Mouse (Mus musculus): ENCODE measurements around the gene Ccdc122.
"Not testable (repeated sequence)": the region's sequence is repeated elsewhere in the genome, so short reads cannot be mapped to it uniquely, and the experiment has no call there.

DNA sequence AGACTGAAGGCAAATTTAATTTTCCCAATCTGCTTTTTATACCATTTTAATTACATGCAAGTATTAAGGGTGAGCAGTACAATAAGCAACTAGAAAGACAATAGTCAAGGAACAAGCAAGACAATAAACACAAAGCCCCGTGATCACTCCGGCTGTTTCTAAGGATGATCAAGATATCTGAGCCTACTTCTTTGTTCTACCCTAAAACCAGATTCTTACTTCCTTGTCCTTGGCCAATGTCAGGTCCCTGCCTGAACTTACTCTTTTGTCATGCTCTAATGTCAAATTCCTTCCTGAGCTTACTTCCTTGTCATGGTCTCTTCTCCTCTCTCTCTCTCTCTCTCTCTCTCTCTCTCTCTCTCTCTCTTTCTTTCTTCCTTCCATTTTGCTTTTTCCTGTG is 46.2 kb upstream of the Ccdc122 start:
- TF ChIP-seq CTCF (IDR thresholded peaks at IDR 0.05; ENCODE audit: control insufficient read depth, insufficient read depth, insufficient replicate concordance, low read depth, low read length); POLR2A (IDR thresholded peaks at IDR 0.05; ENCODE audit: control insufficient read depth, low read depth, low read length): not testable (repeated sequence)
